ENCODE assay signal across 36 mouse cellular contexts in the genomic region with DNA sequence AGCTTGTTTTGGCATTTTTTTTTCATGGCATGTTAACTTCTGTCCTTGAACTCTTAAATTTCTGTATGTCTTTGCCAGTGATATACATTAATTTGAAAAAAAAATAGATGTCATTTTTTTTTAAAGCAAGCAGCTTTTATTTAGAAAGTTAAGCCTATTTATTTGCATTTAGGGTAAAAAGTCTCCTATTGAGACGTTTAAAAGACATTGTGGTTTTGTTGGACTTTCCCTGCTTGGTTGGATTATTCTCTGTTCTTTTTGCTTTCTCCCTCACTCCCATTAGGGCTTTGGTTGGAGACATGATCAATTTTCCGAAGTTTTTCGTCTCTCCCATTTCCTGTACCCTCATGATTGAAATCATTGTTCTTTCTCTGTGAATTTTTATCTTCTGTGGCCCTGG. TPM values are rescaled to one million over a fixed set of nuclear protein-coding genes. Genes with fewer than 3 reads are reported as not detected.
"Had no signal": no experiment of that assay in that cellular context is flagged by ENCODE, and none has a peak within 500 bp of the region (broad histone marks: within the 10 kb centered on the region; RNA-seq: fewer than 3 reads in every experiment).

No protein-coding gene starts in this region.

- H3K9me3 ChIP-seq: heart, embryonic 12.5 days; heart, embryonic 13.5 days; heart, embryonic 15.5 days; hindbrain, embryonic 10.5 days; hindbrain, embryonic 12.5 days; hindbrain, embryonic 13.5 days; hindbrain, embryonic 15.5 days; intestine, embryonic 15.5 days; kidney, embryonic 15.5 days had no signal

- H3K4me2 ChIP-seq: heart, embryonic 11.5 days; heart, embryonic 12.5 days; heart, embryonic 13.5 days; heart, embryonic 15.5 days; hindbrain, embryonic 12.5 days; hindbrain, embryonic 13.5 days; hindbrain, embryonic 14.5 days; hindbrain, embryonic 15.5 days; intestine, embryonic 15.5 days; kidney, embryonic 15.5 days had no signal

- H3K4me1 ChIP-seq: heart, embryonic 12.5 days; heart, embryonic 13.5 days; heart, embryonic 15.5 days; hindbrain, embryonic 10.5 days; hindbrain, embryonic 12.5 days; hindbrain, embryonic 13.5 days; hindbrain, embryonic 15.5 days; intestine, embryonic 15.5 days; kidney, embryonic 15.5 days had no signal

- H3K9ac ChIP-seq: heart, embryonic 12.5 days; heart, embryonic 13.5 days; heart, embryonic 15.5 days; hindbrain, embryonic 12.5 days; hindbrain, embryonic 13.5 days; hindbrain, embryonic 14.5 days; hindbrain, embryonic 15.5 days; intestine, embryonic 15.5 days; kidney, embryonic 15.5 days had no signal

- H3K27ac ChIP-seq: heart, embryonic 13.5 days; heart, embryonic 15.5 days; hindbrain, embryonic 10.5 days; hindbrain, embryonic 12.5 days; hindbrain, embryonic 13.5 days; hindbrain, embryonic 14.5 days; hindbrain, embryonic 15.5 days; hindbrain, postnatal 0 days; intestine, embryonic 15.5 days; kidney, embryonic 15.5 days; kidney, postnatal 0 days; layer of hippocampus, adult 2 months; left cerebral cortex, adult 2 months had no signal

- DNase-seq: heart, postnatal 10 days; heart, postnatal 14 days; heart, postnatal 36 days; heart, postnatal 4 days; kidney, adult 11 months; kidney, adult 18-20 months; kidney, adult 2 months; kidney, adult 8-10 months; kidney, adult 9 months; kidney, postnatal 10 days; kidney, postnatal 14 days; kidney, postnatal 25 days; kidney, postnatal 36 days; kidney, postnatal 4 days; layer of hippocampus, adult 9-11 months; layer of hippocampus, postnatal 36 days had no signal

- H3K4me3 ChIP-seq: heart, embryonic 12.5 days; heart, embryonic 13.5 days; heart, embryonic 15.5 days; hindbrain, embryonic 10.5 days; hindbrain, embryonic 12.5 days; hindbrain, embryonic 13.5 days; hindbrain, embryonic 15.5 days; intestine, embryonic 15.5 days; kidney, embryonic 15.5 days; layer of hippocampus, adult 2 months; left cerebral cortex, adult 2 months had no signal

- H3K27me3 ChIP-seq: heart, embryonic 12.5 days; heart, embryonic 13.5 days; heart, embryonic 15.5 days; hindbrain, embryonic 12.5 days; hindbrain, embryonic 13.5 days; hindbrain, embryonic 15.5 days; intestine, embryonic 15.5 days; kidney, embryonic 15.5 days had no signal

- H3K36me3 ChIP-seq: heart, embryonic 12.5 days; heart, embryonic 13.5 days; heart, embryonic 15.5 days; hindbrain, embryonic 10.5 days; hindbrain, embryonic 12.5 days; hindbrain, embryonic 13.5 days; hindbrain, embryonic 15.5 days; intestine, embryonic 15.5 days; kidney, embryonic 15.5 days had no signal

RNA-seq across cellular contexts. Expression of a gene that starts 16.2 kb away (rescaled TPM):
- total RNA-seq: heart, postnatal 14 days; heart, postnatal 25 days; heart, postnatal 36 days; heart, postnatal 4 days; hematopoietic stem cell, adult 5-6 weeks had no signal
- polyA plus RNA-seq: heart, embryonic 11.5 days; heart, embryonic 12.5 days; heart, embryonic 13.5 days; heart, embryonic 16.5 days; heart, postnatal 0 days; hindbrain, embryonic 10.5 days; hindbrain, embryonic 12.5 days; hindbrain, embryonic 13.5 days; hindbrain, embryonic 15.5 days; inflammation-experienced regulatory T-cells, adult 6 months; kidney, embryonic 15.5 days had no signal
